Mouse (Mus musculus): ENCODE measurements at regions not wholly inside any gene's neighbourhood (a gene's known extent, or its start where the extent isn't known, plus 50 kb on each side); places are given as distances from the start of the nearest gene placed in this dataset.

DNA sequence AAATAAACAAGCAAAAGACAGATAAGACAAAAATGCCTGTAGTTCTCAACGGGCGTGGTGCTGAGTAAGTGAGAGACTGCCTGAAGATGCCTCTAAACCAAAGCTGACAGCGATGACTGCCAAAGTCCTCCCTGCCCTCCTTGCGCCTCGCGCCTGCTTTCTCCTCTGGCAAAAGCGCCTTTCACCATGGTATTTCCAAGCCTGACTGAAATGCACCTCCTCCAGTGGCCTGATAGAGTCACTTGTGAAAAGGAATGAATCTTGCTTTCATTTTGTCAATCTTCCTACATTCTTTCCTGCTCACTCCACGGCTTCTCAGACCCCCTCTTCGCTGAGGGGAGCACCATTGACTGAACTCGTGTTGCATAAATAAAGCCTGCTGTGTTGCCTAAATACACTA, 409.8 kb downstream of the Sox2 start:
- H3K9ac ChIP-seq (ENCODE audit: low read depth, poor library complexity, severe bottlenecking), result no peak overlapping the region
- no peaks in the 10 kb centered on the region for H3K36me3 ChIP-seq (ENCODE audit: control insufficient read depth, insufficient read depth, low read length, poor library complexity, severe bottlenecking)
- H3K4me1 ChIP-seq (ENCODE audit: control insufficient read depth, insufficient read depth, low read length), result no peaks in the 10 kb centered on the region
- TF ChIP-seq EP300 (IDR thresholded peaks at IDR 0.05; ENCODE audit: insufficient read depth, low read depth, low read length) (no peak), CTCF (IDR thresholded peaks at IDR 0.05; ENCODE audit: low read depth, low read length) (no peak), POLR2A (IDR thresholded peaks at IDR 0.05; ENCODE audit: insufficient read depth, low read length) (no peak)
- no peaks in the 10 kb centered on the region; the same call in 1 of the 2 replicates for H3K27me3 ChIP-seq (ENCODE audit: control insufficient read depth, insufficient read depth, low read length, poor library complexity, severe bottlenecking)
- no peak overlapping the region for H3K27ac ChIP-seq (ENCODE audit: insufficient read depth, low read length)
- no peak overlapping the region for H3K4me3 ChIP-seq (ENCODE audit: low read depth, low read length)
- H3K9me3 ChIP-seq (replicated peaks; ENCODE audit: control insufficient read depth, insufficient read depth, low read length, poor library complexity, severe bottlenecking), result no peaks in the 10 kb centered on the region

DNA sequence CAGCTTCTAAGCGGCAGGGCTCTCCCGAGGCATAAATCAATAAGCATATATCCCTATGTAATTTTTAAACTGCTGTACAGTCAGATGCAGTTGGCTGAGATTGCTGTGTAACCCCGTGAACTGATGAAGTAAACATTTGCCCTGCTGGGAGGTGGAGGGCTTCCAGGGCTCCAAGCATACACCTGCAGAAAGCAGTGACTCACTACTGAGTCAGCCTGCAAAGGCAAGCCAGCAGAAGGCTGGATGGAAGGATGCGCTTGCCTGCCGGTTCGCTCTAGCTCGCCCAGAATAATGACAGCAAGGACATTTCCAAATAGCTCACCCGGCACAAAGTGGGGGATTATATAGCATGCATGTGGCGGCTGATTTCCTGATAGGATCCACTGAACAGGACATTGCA, 416.6 kb downstream of the Sox2 start:
- no peak overlapping the region for H3K27ac ChIP-seq (ENCODE audit: insufficient read depth, low read length)
- H3K36me3 ChIP-seq (ENCODE audit: control insufficient read depth, insufficient read depth, low read length, poor library complexity, severe bottlenecking), result no peaks in the 10 kb centered on the region
- H3K9me3 ChIP-seq (replicated peaks; ENCODE audit: control insufficient read depth, insufficient read depth, low read length, poor library complexity, severe bottlenecking), result no peaks in the 10 kb centered on the region
- H3K9ac ChIP-seq (ENCODE audit: low read depth, poor library complexity, severe bottlenecking), result no peak overlapping the region
- H3K4me3 ChIP-seq (ENCODE audit: low read depth, low read length), result no peak overlapping the region
- no peaks in the 10 kb centered on the region for H3K27me3 ChIP-seq (ENCODE audit: control insufficient read depth, insufficient read depth, low read length, poor library complexity, severe bottlenecking)
- no peak for TF ChIP-seq CTCF (IDR thresholded peaks at IDR 0.05; ENCODE audit: low read depth, low read length)
- no peaks in the 10 kb centered on the region for H3K4me1 ChIP-seq (ENCODE audit: control insufficient read depth, insufficient read depth, low read length)

DNA sequence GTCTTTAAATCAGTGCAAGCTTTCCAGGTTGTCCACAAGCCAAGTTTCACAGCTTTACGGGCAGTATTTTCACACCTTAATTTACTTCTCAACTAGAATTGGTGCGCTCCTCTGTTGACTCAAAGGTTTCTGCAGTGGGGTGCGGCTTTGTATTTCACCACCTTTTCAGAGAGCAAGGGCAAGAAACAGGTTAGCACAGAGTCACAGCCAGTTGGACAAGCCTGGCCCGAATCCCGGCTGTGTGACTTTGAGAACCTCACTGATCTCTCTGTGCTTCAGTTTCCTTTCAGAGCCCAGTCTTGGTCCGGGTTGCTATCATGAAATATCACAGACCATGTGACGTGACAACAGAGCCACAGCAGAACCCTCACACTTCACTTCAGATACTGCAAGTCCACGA, 418.4 kb downstream of the Sox2 start:
- Histone ChIP-seq H3K9ac (ENCODE audit: low read depth, poor library complexity, severe bottlenecking) (no peak overlapping the region), H3K4me3 (ENCODE audit: low read depth, low read length) (no peak overlapping the region), H3K27ac (ENCODE audit: insufficient read depth, low read length) (no peak overlapping the region), H3K4me1 (ENCODE audit: control insufficient read depth, insufficient read depth, low read length) (no peaks in the 10 kb centered on the region), H3K36me3 (ENCODE audit: control insufficient read depth, insufficient read depth, low read length, poor library complexity, severe bottlenecking) (no peaks in the 10 kb centered on the region), H3K9me3 (replicated peaks; ENCODE audit: control insufficient read depth, insufficient read depth, low read length, poor library complexity, severe bottlenecking) (no peaks in the 10 kb centered on the region), H3K27me3 (ENCODE audit: control insufficient read depth, insufficient read depth, low read length, poor library complexity, severe bottlenecking) (no peaks in the 10 kb centered on the region)
- TF ChIP-seq CTCF (IDR thresholded peaks at IDR 0.05; ENCODE audit: low read depth, low read length), result no peak
- no peak for TF ChIP-seq EP300 (IDR thresholded peaks at IDR 0.05; ENCODE audit: insufficient read depth, low read depth, low read length)
- no peak for TF ChIP-seq POLR2A (IDR thresholded peaks at IDR 0.05; ENCODE audit: insufficient read depth, low read length)

DNA sequence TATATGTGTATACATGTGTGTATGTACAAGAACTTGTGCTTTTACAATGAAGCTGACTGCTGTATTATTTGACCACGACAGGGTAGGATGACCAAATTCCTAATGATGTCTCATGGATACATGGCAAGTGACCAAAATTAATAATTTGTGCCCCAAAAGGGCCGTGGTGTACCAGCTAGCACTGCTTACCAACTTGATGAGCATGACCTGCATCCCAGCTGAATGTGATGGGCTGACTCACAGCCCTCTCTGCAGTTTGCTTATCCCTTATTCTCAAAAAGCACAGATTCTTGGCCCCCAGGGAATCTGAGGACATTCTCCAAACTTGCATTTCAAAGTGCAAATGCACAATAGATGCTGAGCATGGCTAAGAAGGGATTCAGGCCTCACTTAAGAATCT, 420.8 kb downstream of the Sox2 start:
- no peaks in the 10 kb centered on the region for H3K27me3 ChIP-seq (ENCODE audit: control insufficient read depth, insufficient read depth, low read length, poor library complexity, severe bottlenecking)
- no peaks in the 10 kb centered on the region for H3K4me1 ChIP-seq (ENCODE audit: control insufficient read depth, insufficient read depth, low read length)
- no peaks in the 10 kb centered on the region for H3K9me3 ChIP-seq (replicated peaks; ENCODE audit: control insufficient read depth, insufficient read depth, low read length, poor library complexity, severe bottlenecking)
- H3K27ac ChIP-seq (ENCODE audit: insufficient read depth, low read length), result no peak overlapping the region
- no peak overlapping the region for H3K4me3 ChIP-seq (ENCODE audit: low read depth, low read length)
- no peaks in the 10 kb centered on the region for H3K36me3 ChIP-seq (ENCODE audit: control insufficient read depth, insufficient read depth, low read length, poor library complexity, severe bottlenecking)
- H3K9ac ChIP-seq (ENCODE audit: low read depth, poor library complexity, severe bottlenecking), result no peak overlapping the region
- TF ChIP-seq CTCF (IDR thresholded peaks at IDR 0.05; ENCODE audit: low read depth, low read length) (no peak), EP300 (IDR thresholded peaks at IDR 0.05; ENCODE audit: insufficient read depth, low read depth, low read length) (no peak), POLR2A (IDR thresholded peaks at IDR 0.05; ENCODE audit: insufficient read depth, low read length) (no peak)

DNA sequence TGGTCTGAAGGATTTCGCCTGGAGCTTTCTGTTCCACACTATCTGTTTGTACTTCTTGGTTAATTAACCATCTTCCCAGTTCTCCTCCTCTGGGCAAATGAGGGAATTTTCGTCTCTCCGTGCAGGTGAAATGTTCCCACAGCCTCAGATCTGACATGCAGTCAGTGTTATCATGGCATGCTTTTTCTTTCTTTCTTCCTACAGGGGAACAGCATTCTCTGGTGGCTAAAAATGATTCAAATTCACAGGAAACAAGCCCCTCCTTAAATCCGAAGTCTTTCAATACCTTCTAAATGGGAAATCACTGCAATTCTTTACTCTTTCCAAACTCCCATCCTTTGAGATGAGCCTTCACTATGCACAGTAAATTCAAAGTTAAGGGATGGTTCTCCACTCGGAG, 429.7 kb downstream of the Sox2 start:
- Histone ChIP-seq H3K27ac (ENCODE audit: insufficient read depth, low read length) (no peak overlapping the region), H3K9me3 (replicated peaks; ENCODE audit: control insufficient read depth, insufficient read depth, low read length, poor library complexity, severe bottlenecking) (no peaks in the 10 kb centered on the region), H3K36me3 (ENCODE audit: control insufficient read depth, insufficient read depth, low read length, poor library complexity, severe bottlenecking) (no peaks in the 10 kb centered on the region), H3K27me3 (ENCODE audit: control insufficient read depth, insufficient read depth, low read length, poor library complexity, severe bottlenecking) (no peaks in the 10 kb centered on the region), H3K4me1 (ENCODE audit: control insufficient read depth, insufficient read depth, low read length) (peaks cover 2% of the 10 kb centered on the region), H3K9ac (ENCODE audit: low read depth, poor library complexity, severe bottlenecking) (no peak overlapping the region), H3K4me3 (ENCODE audit: low read depth, low read length) (no peak overlapping the region)
- no peak for TF ChIP-seq CTCF (IDR thresholded peaks at IDR 0.05; ENCODE audit: low read depth, low read length)

GRCm38 (mm10) chr3:35084091-35084867, 434.1 kb downstream of the Sox2 start:
- H3K4me3 ChIP-seq (ENCODE audit: low read depth, low read length), result no peak overlapping the region
- TF ChIP-seq EP300 (IDR thresholded peaks at IDR 0.05; ENCODE audit: insufficient read depth, low read depth, low read length) (peak; percentile 67), POLR2A (IDR thresholded peaks at IDR 0.05; ENCODE audit: insufficient read depth, low read length) (no peak)
- H3K9ac ChIP-seq (ENCODE audit: low read depth, poor library complexity, severe bottlenecking), result no peak overlapping the region
- no peaks in the 10 kb centered on the region for H3K9me3 ChIP-seq (replicated peaks; ENCODE audit: control insufficient read depth, insufficient read depth, low read length, poor library complexity, severe bottlenecking)
- H3K36me3 ChIP-seq (ENCODE audit: control insufficient read depth, insufficient read depth, low read length, poor library complexity, severe bottlenecking), result no peaks in the 10 kb centered on the region
- peak overlapping the region; percentile 61; the same call in 1 of the 2 replicates for H3K27ac ChIP-seq (ENCODE audit: insufficient read depth, low read length)
- H3K4me1 ChIP-seq (ENCODE audit: control insufficient read depth, insufficient read depth, low read length), result peaks cover 2% of the 10 kb centered on the region
- no peaks in the 10 kb centered on the region for H3K27me3 ChIP-seq (ENCODE audit: control insufficient read depth, insufficient read depth, low read length, poor library complexity, severe bottlenecking)
